Mouse (Mus musculus) yolk sac, embryonic 10.5 days (tissue): ENCODE data around the gene Kcnma1.

Experiments
- DNase-seq: peaks from one replicate; pipeline ENCODE4 v3.0.0-alpha.2; 2017; ENCODE audit warnings: low spot score

Gene Kcnma1

GRCm38 (mm10) chr14:23966471-23966870, 47.8 kb downstream of the Kcnma1 start:
- DNase-seq = no peak

DNA sequence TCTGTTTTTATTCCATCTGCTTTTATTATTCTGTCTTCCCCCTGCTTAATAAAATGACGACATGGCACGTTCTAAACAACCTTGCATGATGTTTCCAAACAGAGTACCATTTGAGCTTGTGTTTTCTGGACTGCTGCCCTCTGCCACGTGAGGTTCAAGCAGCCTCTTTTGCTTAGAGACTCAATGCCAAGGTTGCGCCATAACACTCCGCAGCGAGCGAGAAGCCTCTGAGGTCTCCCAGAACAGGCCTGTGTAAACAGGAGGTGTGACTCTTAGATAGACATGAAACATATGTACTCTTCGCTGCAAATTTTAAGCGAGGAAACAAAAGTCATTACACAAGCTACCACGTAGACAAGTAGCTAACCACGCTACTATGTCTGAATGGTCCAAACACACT, 55.2 kb downstream of the Kcnma1 start:
- no peak for DNase-seq

DNA sequence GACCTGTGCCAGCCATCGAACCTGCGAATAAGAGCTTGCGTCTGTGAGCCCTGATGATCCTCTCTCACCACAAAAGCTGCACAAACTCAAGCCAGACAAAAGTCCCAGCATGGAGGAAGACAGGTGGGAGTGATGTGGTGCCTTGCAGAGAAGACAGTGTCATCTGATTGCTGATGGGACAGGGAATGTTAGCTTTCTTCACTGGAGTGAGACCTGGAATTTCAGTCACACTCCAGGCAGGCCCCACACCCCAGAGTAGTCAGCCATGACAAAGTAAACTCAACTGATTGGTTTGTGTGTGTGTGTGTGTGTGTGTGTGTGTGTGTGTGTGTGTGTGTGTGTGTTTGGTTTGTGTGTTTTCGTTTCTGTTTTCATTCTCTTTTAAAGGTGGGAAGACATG, 57.0 kb downstream of the Kcnma1 start:
- DNase-seq = no peak

DNA sequence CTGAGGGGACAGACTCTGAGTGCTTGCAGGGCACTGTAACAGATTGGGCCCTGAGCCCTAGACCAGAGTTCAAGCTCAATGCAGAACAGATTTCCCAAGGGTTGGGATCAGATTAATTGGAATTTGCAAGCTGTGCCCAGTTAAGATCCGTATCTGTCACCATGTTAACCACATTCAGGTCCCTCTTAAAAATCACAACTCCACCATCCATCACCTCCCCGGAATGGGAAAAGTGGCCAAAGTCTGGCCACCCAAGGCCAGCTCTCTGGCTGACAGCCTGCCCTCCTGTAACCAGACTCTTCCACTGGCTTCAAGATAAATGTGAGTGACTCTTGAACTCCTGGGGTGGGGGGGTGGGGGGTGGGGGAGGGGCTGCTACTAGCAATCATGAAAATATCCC, 70.4 kb downstream of the Kcnma1 start:
- no peak for DNase-seq

- no peak for DNase-seq
Observed at GRCm38 (mm10) chr14:23943152-23943551, 71.1 kb downstream of the Kcnma1 start.

GRCm38 (mm10) chr14:23942103-23942502, 72.2 kb downstream of the Kcnma1 start:
- no peak for DNase-seq

GRCm38 (mm10) chr14:23935016-23935415, 79.3 kb downstream of the Kcnma1 start:
- no peak for DNase-seq

- DNase-seq = no peak
Observed at GRCm38 (mm10) chr14:23931671-23932071, 82.6 kb downstream of the Kcnma1 start.

- DNase-seq = no peak
Observed at GRCm38 (mm10) chr14:23929168-23929567, 85.1 kb downstream of the Kcnma1 start.

DNA sequence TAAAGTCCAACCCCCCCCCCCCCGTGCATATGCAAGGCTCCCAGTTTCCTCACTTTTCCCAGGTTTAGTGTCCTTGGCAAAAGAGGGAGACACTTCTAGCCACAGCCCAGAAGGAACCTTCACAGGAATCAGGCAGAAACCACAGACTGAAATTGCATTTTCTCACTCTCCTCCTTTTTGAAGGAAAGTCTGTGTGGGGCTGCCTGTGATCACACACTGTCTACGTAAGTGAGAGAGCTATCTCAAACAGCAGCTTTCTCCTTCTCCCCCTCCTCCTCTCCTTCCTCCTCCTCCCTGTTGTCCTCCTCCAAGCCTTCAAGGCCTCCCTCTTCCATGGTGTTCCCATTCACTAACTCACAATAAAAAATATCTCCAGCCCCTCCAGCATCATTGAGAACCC, 90.9 kb downstream of the Kcnma1 start:
- DNase-seq = no peak

DNA sequence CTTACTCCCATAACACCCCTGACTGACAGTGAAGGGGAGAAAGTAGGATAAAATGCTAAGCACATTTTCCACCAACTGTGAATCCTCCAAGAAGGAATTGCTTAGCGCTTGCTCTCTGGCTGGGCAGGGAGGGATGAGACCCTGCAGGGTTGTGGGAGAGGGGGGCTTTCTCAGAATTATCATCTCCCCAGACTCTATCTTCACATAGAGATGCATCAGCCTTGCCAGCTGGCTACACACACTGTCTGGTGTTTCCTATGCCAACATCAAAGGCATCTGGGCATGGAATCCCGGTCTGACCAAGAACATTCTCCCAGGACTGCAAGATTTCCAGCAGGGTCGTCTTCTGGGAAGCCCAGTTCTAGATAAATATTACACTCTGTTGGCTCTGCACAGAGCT, 91.5 kb downstream of the Kcnma1 start:
- no peak for DNase-seq

GRCm38 (mm10) chr14:23911108-23911629, 103.1 kb downstream of the Kcnma1 start:
- DNase-seq = no peak

GRCm38 (mm10) chr14:23908564-23908963, 105.7 kb downstream of the Kcnma1 start:
- no peak for DNase-seq

- no peak for DNase-seq
Observed at GRCm38 (mm10) chr14:23902636-23903279, 111.5 kb downstream of the Kcnma1 start.

DNA sequence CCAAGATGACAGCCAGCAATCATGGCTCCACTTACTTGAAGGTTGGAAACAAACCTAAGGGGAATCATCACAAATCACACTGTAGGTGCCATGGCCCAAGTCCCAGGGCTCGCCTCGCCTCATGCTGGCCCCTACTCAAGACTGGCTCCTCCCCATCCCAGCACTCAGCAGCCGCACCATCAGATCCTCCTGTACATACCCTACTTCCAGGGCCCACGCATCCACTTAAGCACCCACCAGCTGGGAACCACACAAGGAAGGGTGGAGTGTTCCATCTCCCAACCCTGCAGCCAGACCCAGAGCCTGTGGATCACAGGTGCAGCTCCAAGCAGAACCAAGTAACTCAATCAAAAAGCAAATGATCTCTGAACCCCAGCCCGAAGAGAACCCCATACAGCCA, 114.8 kb downstream of the Kcnma1 start:
- DNase-seq = no peak

DNA sequence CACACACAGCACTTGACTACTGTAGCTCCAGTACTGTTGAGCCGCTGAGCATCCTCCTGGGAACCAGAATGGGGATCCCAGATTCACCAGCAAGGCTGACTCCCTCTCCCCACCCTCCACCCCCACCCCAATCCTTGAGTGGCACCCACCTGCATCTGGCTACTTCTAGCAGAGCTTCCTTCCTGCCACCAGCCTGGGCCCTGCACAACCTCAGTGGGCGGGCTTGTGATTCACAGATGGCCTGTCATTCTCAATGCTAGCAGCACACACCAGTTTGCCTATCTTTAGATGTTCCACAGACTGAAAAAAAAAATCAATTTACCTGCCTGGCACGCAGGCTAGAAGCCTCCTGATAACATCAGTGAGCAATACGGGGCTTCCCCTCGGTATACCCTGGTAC, 116.5 kb downstream of the Kcnma1 start:
- no peak for DNase-seq

DNA sequence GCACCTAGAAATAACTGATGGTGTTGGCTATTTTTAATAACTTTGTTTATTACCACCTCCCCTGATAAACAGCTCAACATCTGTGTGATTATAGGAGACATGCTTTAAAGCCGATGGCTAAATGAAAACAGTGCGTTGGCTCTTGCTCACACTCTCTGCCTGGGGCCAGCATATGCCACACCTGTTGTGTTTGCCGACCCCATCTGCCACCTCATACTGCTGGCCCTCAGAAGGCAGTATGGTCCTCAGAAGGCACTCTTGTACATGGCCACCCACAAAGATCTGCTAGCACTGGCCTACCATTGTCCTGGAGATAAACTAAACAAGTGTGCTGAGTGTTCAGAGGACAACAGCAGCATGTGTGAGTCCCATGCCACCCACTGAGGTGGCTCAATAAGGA, 118.3 kb downstream of the Kcnma1 start:
- no peak for DNase-seq

GRCm38 (mm10) chr14:23886112-23886511, 128.2 kb downstream of the Kcnma1 start:
- no peak for DNase-seq

- no peak for DNase-seq
Observed at GRCm38 (mm10) chr14:23885539-23885938, 128.8 kb downstream of the Kcnma1 start.

GRCm38 (mm10) chr14:23885071-23885470, 129.2 kb downstream of the Kcnma1 start:
- DNase-seq = no peak

GRCm38 (mm10) chr14:23882001-23882400, 132.3 kb downstream of the Kcnma1 start:
- DNase-seq = no peak

GRCm38 (mm10) chr14:23879331-23879730, 135.0 kb downstream of the Kcnma1 start:
- DNase-seq = no peak

GRCm38 (mm10) chr14:23877561-23877960, 136.7 kb downstream of the Kcnma1 start:
- no peak for DNase-seq

DNA sequence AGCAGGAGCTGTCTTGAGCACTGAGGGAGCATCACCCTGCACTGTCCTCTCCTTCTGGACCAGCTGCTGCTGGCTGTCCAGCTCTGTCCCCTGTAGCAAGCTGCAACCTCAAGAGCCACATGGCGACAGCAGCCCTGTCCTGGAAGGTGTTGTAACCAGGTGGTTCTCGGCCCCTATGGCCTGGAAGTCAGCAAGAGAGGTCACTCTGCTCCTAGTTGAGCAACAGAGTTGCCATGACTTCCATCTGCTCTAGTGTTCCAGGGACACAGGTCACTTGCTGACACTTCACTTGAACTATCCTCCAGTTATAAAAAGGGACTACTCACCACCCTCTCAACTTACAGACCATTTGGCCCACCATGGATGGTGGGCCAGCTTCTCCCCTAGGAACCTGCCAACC, 139.7 kb downstream of the Kcnma1 start:
- no peak for DNase-seq
